ENCODE assay signal across 15 mouse cellular contexts in the genomic region with DNA sequence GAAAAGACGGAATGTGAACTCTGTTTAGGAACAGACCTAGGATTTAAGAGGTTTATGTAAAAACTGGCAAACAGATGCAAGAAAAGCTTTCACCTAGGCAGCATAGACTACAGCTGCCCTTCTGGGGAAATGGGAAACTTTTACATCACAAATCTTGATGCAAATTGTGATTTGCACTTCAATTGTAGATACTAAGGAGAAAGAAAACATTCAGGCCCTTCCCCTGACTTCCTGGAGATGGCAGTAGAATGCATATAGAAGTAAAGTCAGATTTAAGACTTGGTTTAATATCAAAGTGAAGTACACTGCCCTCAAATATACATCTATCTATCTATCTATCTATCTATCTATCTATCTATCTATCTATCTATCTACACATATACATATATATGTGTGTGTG. TPM values are rescaled to one million over a fixed set of nuclear protein-coding genes. Genes with fewer than 3 reads are reported as not detected.
A peak's percentile ranks its signal among the peaks of the same experiment; 100 is the strongest.
DNase-seq lines count a peak whose midpoint lies in the region; TF ChIP-seq lines count a peak whose summit lies in the region.
"Had no signal": no experiment of that assay in that cellular context is flagged by ENCODE, and none has a peak within 500 bp of the region (broad histone marks: within the 10 kb centered on the region; RNA-seq: fewer than 3 reads in every experiment).

No protein-coding gene starts in this region.

- H3K27me3 ChIP-seq in thymus, adult 2 months (ENCODE audit: control insufficient read depth, insufficient read depth, low read length) = no peaks in the 10 kb centered on the region
- H3K27me3 ChIP-seq: liver, embryonic 15.5 days; stomach, embryonic 15.5 days had no signal

- no peak overlapping the region for H3K4me3 ChIP-seq in thymus, adult 2 months (ENCODE audit: control insufficient read depth, insufficient read depth, low read length)
- H3K4me3 ChIP-seq: erythroblast, embryonic 14.5 days; hindbrain, embryonic 10.5 days; liver, embryonic 15.5 days; stomach, embryonic 15.5 days had no signal

- TF ChIP-seq POLR2A in thymus, adult 2 months (IDR thresholded peaks at IDR 0.05; ENCODE audit: control insufficient read depth, extremely low read depth, insufficient read depth, low read length, poor library complexity) = no peak

- peaks cover 31% of the 10 kb centered on the region for H3K36me3 ChIP-seq in thymus, adult 2 months (ENCODE audit: control insufficient read depth, insufficient read depth, low read length)

- WGBS in thymus, adult 2 months = 98% methylated on average over 1 of the region's 1 CpGs

- TF ChIP-seq CTCF in thymus, adult 2 months (IDR thresholded peaks at IDR 0.05; ENCODE audit: borderline replicate concordance, control insufficient read depth, extremely low read depth, insufficient read depth, low read length, poor library complexity) = no peak

- no peak overlapping the region for H3K27ac ChIP-seq in thymus, adult 2 months (ENCODE audit: control insufficient read depth, insufficient read depth, low read length)
- H3K27ac ChIP-seq: hindbrain, embryonic 10.5 days; liver, embryonic 15.5 days; stomach, embryonic 15.5 days had no signal

- H3K4me1 ChIP-seq in thymus, adult 2 months (replicated peaks; ENCODE audit: control insufficient read depth, insufficient read depth, low read length) = no peaks in the 10 kb centered on the region
- H3K4me1 ChIP-seq: hindbrain, embryonic 10.5 days; liver, embryonic 15.5 days; stomach, embryonic 15.5 days had no signal

- DNase-seq in embryo, embryonic 10.5 days (ENCODE audit: low spot score) = peak; percentile 17
- no peak for DNase-seq in embryo, embryonic 10 days (ENCODE audit: low spot score)
- peak; percentile 14 to 18 for DNase-seq in kidney, postnatal 36 days
- DNase-seq in kidney, postnatal 14 days = no peak
- DNase-seq in thymus, adult 2 months = peak; percentile 24
- no peak for DNase-seq in thymus, postnatal 36 days
- DNase-seq in thymus, postnatal 25 days = peak; percentile 21
- DNase-seq in adrenal gland, adult 2 months = no peak
- DNase-seq: B cell, adult 2 months; cerebellum, adult 18-20 months; layer of hippocampus, adult 9-11 months had no signal

RNA-seq across cellular contexts. Expression of a gene that starts 21.8 kb away (rescaled TPM):
- polyA plus RNA-seq in thymus, adult 2 months (2012; rRNA removed) = 5.6 and 6.8 TPM in 2 replicates
- total RNA-seq in adrenal gland, adult 2 months (2021) = 10 to 100 TPM; 13.1 to 13.7 TPM
- 1.5 and 1.7 TPM in 2 replicates for polyA plus RNA-seq in adrenal gland, adult 2 months (2012; rRNA removed)

RNA-seq across cellular contexts. Expression of a gene that starts 33.9 kb away (rescaled TPM):
- 409 and 412 TPM in 2 replicates for polyA plus RNA-seq in thymus, adult 2 months (2012; rRNA removed)
- total RNA-seq in adrenal gland, adult 2 months (2021) = 100 to 1,000 TPM; 349 to 528 TPM
- polyA plus RNA-seq in adrenal gland, adult 2 months (2012; rRNA removed) = 194 and 230 TPM in 2 replicates

Comparison
In these comparisons a context has a peak if more than half of its experiments do, and no peak if none do; other contexts are left out.
1. DNase-seq: peak in embryo, embryonic 10.5 days (single experiment), kidney, postnatal 36 days (2 of 2), thymus, adult 2 months (single experiment) and thymus, postnatal 25 days (single experiment); none in embryo, embryonic 10 days (single experiment), kidney, postnatal 14 days (single experiment), thymus, postnatal 36 days (0 of 2) and adrenal gland, adult 2 months (single experiment).